Mouse (Mus musculus) hindbrain, embryonic 12.5 days (tissue): ENCODE data around the gene Frmpd4. TPM values are rescaled to one million over a fixed set of nuclear protein-coding genes. Genes with fewer than 3 reads are reported as not detected.

Experiments
- ATAC-seq: fragments of 200-750 bp; cut with Nextera tagmentation; 2 replicates; pipeline ENCODE4 v1.8.0; 2017; ENCODE audit warnings: moderate TSS enrichment; ENCODE audit not compliant: low FRiP score
- H3K27ac ChIP-seq: fragments of 300-500 bp; sonication (generic); 2 replicates; pipeline ENCODE4 v1.5.1; 2016; ENCODE audit warnings: mild to moderate bottlenecking
- H3K27me3 ChIP-seq: fragments of 300-500 bp; sonication (generic); 2 replicates; pipeline ENCODE4 v1.6.1; 2016; ENCODE audit warnings: mild to moderate bottlenecking
- H3K36me3 ChIP-seq: fragments of 300-500 bp; sonication (generic); 2 replicates; pipeline ENCODE4 v1.6.1; 2016; ENCODE audit warnings: mild to moderate bottlenecking
- H3K4me1 ChIP-seq: fragments of 300-500 bp; sonication (generic); 2 replicates; pipeline ENCODE4 v1.6.1; 2016
- H3K4me2 ChIP-seq: fragments of 300-500 bp; sonication (generic); replicated peaks from 2 replicates; pipeline ENCODE4 v1.6.1; 2016; ENCODE audit warnings: mild to moderate bottlenecking
- H3K4me3 ChIP-seq: fragments of 300-500 bp; sonication (generic); 2 replicates; pipeline ENCODE4 v1.5.1; 2016; ENCODE audit warnings: mild to moderate bottlenecking
- H3K9ac ChIP-seq: fragments of 300-500 bp; sonication (generic); 2 replicates; pipeline ENCODE4 v1.6.1; 2016; ENCODE audit warnings: mild to moderate bottlenecking, moderate library complexity
- H3K9me3 ChIP-seq: fragments of 300-500 bp; sonication (generic); replicated peaks from 2 replicates; pipeline ENCODE4 v1.6.1; 2016; ENCODE audit warnings: mild to moderate bottlenecking
- WGBS: fragments of 180-500 bp; shearing (Covaris S2); methylation state at CpG from one replicate; pipeline ENCODE4 v1.1.7; 2016; 5-methylcytosine and 5-hydroxymethylcytosine counted together
- polyA plus RNA-seq: library from polyadenylated mRNA; unstranded; fragments of >200 nt; fragmentation: Nextera tagmentation; extraction: Ambion mirVana; gene quantifications from 2 replicates; pipeline ENCODE4 v1.2.1, GENCODE M21; 2016

Gene Frmpd4
- polyA plus RNA-seq, 1 experiment from 2014 or later, result 0.54 TPM

DNA sequence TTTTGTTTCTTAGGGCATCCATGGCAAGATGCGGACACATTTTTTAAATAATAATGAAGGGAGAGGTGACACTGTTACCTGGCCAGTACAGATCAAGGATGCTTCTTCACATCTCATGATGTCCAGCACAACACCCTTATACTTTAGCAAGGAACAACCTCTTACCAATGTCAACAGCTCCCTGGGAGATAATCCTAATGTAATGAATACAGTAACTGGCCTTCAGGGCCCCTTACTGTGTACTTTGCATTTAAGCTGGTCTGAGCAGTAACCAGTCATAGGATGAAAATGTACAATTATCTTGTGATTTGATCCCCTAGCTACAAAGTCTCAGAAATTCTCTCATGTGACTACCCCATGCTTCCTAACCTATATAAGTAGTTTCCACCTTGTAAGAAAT lies 1084.8 kb downstream of the Frmpd4 start:
- H3K27me3 ChIP-seq, result peaks cover 32% of the 10 kb centered on the region
- H3K9me3 ChIP-seq, result no peaks in the 10 kb centered on the region
- no peak for ATAC-seq

DNA sequence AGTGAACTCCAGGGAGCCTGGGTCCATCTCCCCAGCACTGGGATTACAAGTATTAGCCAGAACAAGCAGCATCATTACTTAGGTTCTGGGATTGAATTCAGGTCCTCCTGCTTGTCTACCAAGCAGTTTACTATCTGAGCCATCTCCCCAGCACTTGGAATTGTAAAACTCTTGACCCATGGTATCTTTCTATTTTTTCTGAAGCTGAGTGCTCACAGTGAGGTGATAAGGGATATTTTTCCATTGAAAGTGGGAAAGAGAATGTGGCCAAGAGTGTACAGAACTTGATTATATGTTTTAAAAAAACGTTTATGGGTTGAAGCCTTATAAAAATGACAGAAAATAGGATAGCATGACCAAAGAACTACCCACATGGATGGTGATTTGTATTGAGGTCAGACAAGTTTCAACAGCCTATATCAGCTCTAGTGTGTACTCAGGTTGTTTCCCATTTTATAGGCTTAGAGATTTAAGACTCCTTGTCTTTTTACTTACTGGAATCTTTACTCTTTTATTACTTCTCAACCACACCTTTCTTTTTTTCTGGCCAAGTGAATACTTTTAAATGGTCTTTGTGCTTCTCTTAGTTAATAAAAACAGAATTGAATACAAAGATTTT lies 1085.3 kb downstream of the Frmpd4 start:
- H3K9ac ChIP-seq, result no peak overlapping the region
- no peaks in the 10 kb centered on the region for H3K4me1 ChIP-seq
- no peak overlapping the region for H3K4me3 ChIP-seq
- no peaks in the 10 kb centered on the region for H3K36me3 ChIP-seq
- no peak overlapping the region for H3K4me2 ChIP-seq
- peaks cover 32% of the 10 kb centered on the region for H3K27me3 ChIP-seq
- H3K9me3 ChIP-seq, result no peaks in the 10 kb centered on the region
- H3K27ac ChIP-seq, result no peak overlapping the region
- ATAC-seq, result no peak
- 44% methylated on average over 1 of the region's 1 CpGs for WGBS

More for the DNA sequence above, 1084.8 kb downstream of the Frmpd4 start:
- no peaks in the 10 kb centered on the region for H3K4me1 ChIP-seq
- H3K4me3 ChIP-seq, result no peak overlapping the region
- H3K9ac ChIP-seq, result no peak overlapping the region
- no peak overlapping the region for H3K27ac ChIP-seq
- H3K4me2 ChIP-seq, result no peak overlapping the region
- H3K36me3 ChIP-seq, result no peaks in the 10 kb centered on the region
- WGBS, result 96% methylated on average over 1 of the region's 1 CpGs

DNA sequence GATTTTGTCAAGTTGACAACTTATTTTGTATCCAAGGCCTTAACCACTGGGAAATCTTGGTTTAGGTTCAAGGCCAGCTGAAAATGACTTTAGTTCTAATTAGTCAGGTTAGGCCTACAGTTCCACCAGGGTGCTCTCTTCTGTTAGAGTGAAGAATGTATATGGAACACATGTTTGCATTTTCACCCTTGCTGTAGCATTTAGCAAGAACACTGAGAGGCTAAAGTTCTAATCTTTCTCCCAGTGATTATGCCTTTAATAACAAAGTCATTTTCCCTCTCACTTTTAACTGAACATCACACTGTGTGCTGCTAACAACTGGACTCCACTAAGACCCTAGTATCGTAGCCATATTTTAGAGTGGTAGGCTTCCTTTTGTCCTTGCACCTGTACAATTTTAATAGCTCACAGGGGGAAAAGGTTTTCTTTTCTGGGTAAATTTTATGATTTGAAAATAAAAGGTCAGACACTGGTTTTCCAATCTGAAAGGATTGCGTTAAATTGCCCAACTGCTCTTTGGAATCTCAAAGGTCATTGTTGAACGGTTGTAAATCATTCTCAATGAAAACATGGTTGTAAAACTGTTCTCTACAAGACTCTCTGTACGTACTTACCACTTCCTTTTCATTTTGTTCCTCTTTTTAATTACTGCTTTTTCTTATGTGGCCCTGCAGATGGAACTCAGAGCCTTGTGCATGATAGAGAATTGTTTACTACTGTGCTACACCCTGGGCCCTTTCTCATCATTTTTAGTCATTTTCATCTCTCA lies 1093.4 kb downstream of the Frmpd4 start:
- 77% methylated on average over 4 of the region's 4 CpGs for WGBS
- Histone ChIP-seq H3K4me3 (no peak overlapping the region), H3K36me3 (no peaks in the 10 kb centered on the region), H3K9me3 (no peaks in the 10 kb centered on the region), H3K9ac (no peak overlapping the region), H3K27ac (no peak overlapping the region), H3K4me2 (no peak overlapping the region), H3K4me1 (no peaks in the 10 kb centered on the region), H3K27me3 (peaks cover 18% of the 10 kb centered on the region; the same call in 1 of the 2 replicates)
- ATAC-seq, result no peak

DNA sequence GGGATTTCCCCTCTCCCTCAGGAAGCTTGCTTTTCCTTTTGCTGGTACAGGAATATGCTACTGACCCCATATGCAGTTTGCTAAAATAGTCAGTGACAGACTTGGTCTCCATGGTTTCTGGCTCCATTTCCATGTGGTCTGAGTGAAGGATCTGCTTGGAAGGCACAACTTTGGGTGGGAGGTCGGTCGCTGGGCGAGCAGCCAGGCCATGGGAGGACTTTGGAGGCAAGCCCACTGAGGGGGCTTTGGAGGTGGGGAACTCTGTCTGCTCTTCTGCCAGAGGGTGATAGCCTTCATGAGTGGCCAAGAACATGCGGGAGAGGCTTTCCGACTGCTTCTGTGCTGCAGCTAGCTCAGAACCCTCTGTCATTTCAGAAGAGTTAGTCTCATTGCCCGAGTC lies 1099.4 kb downstream of the Frmpd4 start:
- H3K36me3 ChIP-seq, result no peaks in the 10 kb centered on the region
- H3K4me2 ChIP-seq, result no peak overlapping the region
- no peak for ATAC-seq
- H3K9me3 ChIP-seq, result no peaks in the 10 kb centered on the region
- H3K4me3 ChIP-seq, result no peak overlapping the region
- H3K27me3 ChIP-seq, result peaks cover 28% of the 10 kb centered on the region; the same call in 1 of the 2 replicates
- 91% methylated on average over 6 of the region's 6 CpGs for WGBS
- H3K9ac ChIP-seq, result no peak overlapping the region
- H3K27ac ChIP-seq, result no peak overlapping the region
- no peaks in the 10 kb centered on the region for H3K4me1 ChIP-seq

DNA sequence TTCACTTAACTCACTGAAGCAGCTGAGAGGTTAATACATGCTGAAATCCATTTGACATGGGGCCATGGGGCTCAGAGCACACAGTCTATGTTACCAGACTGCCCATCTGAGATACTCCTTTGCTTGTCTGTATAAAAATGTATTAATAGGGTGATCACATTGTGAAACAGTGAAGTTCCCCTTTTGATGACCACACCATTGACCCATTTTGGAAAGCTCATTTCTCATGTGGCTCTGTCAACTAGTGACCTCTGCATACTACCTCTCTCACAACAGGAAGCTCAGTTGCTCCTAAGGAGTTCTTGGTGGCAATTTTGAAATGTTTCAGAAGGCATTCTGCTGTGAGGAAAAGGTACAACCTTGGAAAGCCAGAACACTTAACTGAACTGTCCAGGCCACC lies 1142.1 kb downstream of the Frmpd4 start:
- H3K9ac ChIP-seq, result no peak overlapping the region
- 0 out of 2 replicates have a peak, but pooled peaks cover 9% of the 10 kb centered on the region for H3K27me3 ChIP-seq
- H3K4me3 ChIP-seq, result no peak overlapping the region
- no peak for ATAC-seq
- H3K4me1 ChIP-seq, result no peaks in the 10 kb centered on the region
- H3K4me2 ChIP-seq, result no peak overlapping the region
- no peak overlapping the region for H3K27ac ChIP-seq
- no peaks in the 10 kb centered on the region for H3K9me3 ChIP-seq
- H3K36me3 ChIP-seq, result no peaks in the 10 kb centered on the region

DNA sequence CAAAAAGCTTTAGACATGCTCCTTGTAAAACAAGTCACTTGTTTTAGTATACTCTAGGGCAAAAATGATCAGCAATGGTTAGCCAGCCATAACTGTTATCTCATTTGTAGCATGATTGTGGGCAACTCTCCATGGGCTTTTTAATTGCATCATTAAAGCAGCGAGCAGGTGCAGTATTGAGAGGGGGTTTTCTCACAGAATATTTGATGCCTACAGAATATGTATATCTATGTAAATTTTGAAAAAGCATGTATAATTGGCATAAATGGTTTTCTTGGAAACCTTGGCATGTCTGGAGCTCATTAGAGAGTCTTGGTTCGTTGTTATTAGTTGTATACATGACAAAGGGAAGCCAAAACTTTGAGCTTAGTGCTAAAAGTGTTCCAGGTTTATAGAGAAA lies 1143.1 kb downstream of the Frmpd4 start:
- ATAC-seq, result 0 out of 2 replicates have a peak, but pooled peaks have one; percentile 38
- Histone ChIP-seq H3K36me3 (no peaks in the 10 kb centered on the region), H3K9ac (no peak overlapping the region), H3K27ac (no peak overlapping the region), H3K27me3 (0 out of 2 replicates have a peak, but pooled peaks cover 9% of the 10 kb centered on the region), H3K4me2 (no peak overlapping the region), H3K4me1 (no peaks in the 10 kb centered on the region), H3K9me3 (no peaks in the 10 kb centered on the region), H3K4me3 (no peak overlapping the region)
- WGBS, result 58% methylated on average over 2 of the region's 2 CpGs

Other genes with a start within 250 kb of the Frmpd4 start
- 26.5 and 27.3 TPM in 2 replicates for gene Msl3, start 96.7 kb upstream of the Frmpd4 start, polyA plus RNA-seq
- gene Arhgap6, start 217.9 kb upstream of the Frmpd4 start, polyA plus RNA-seq, result 1.4 and 1.9 TPM in 2 replicates